Mouse (Mus musculus): ENCODE measurements around the gene Cmtm4. TPM values are rescaled to one million over a fixed set of nuclear protein-coding genes. Genes with fewer than 3 reads are reported as not detected.
"Not testable (repeated sequence)": the region's sequence is repeated elsewhere in the genome, so short reads cannot be mapped to it uniquely, and the experiment has no call there.

Cmtm4 gene
- polyA plus RNA-seq, 1 experiment from 2014 or later, result 1.8 TPM

DNA sequence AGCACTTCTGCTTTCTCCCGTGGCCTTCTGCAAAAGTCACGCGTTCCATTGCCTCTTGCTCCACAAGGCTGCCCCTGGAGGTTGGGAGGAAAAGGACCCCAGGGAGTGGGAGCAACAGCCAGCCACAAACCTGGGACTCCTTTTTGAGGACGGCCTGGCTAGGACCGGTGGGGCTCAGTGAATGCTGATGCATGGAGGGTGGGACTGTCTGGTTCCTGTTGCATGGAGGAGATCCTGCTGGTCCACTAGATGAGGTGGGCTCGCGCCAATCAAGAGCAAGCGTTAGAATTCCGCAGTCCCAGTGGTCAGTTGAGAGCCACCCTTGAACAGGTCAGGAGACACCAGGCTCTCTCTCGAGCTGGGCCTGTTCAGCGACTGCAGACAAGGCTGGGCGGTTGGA, 73.7 kb downstream of the Cmtm4 start, which contains the start of gene Cmtm2b:
Gene Cmtm2b, plus strand, starts transcription at position 301 of the 400 bp plus-strand sequence.
- H3K27ac ChIP-seq; H3K27me3 ChIP-seq; ATAC-seq; H3K4me2 ChIP-seq (replicated peaks); H3K4me1 ChIP-seq (replicated peaks); H3K36me3 ChIP-seq; H3K4me3 ChIP-seq (replicated peaks); H3K9me3 ChIP-seq; H3K9ac ChIP-seq (replicated peaks): not testable (repeated sequence)
- WGBS, result 95% methylated on average over 12 of the region's 12 CpGs

DNA sequence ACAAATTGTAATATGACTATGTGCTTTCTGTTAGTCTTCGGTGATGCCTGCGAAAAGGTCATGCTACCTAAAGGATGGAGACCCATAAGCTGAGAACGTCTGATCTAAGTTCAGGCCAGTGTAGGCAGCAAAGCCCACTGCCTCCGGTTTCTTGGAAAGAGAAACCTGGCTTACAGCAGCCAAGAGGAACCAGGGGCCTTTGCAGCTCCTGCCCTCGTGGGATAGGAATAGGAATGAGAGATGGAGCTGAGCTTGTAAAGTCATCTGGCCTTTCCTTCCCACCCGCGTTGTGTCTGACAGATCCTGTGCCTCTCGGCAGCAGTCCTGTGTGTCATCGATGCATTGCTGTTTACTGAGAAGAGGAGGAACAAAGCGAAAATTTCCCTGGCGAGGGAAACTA, 74.3 kb downstream of the Cmtm4 start, which contains the start of gene Gm11020:
Gene Gm11020, plus strand, starts transcription at position 301 of the 400 bp plus-strand sequence.
- not testable (repeated sequence) for H3K9ac ChIP-seq (replicated peaks); H3K4me2 ChIP-seq (replicated peaks); H3K4me1 ChIP-seq (replicated peaks); H3K9me3 ChIP-seq; H3K36me3 ChIP-seq; H3K27ac ChIP-seq; ATAC-seq; H3K4me3 ChIP-seq (replicated peaks); H3K27me3 ChIP-seq
- WGBS, result 86% methylated on average over 11 of the region's 11 CpGs

DNA sequence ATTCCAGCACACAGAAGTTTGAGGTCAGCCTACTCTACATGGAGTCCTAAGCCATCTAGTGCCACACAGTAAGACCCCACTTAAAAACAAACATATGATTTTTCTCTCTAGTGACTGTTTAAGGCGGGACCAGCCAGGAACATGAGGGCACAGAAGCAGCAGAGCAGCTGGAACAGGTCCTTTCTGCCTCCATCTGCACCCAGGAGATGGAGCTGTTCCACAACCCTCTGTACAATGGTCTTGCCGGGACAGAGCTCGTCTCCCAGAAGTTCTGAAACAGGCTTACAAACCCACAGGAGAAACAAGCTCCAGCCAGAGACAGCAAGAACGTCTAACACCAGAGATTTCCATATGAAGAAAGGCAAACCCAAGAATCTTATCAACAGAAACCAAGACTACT, 82.3 kb downstream of the Cmtm4 start:
- Histone ChIP-seq H3K9ac (replicated peaks) (no peak overlapping the region), H3K27me3 (no peaks in the 10 kb centered on the region), H3K4me2 (replicated peaks) (no peak overlapping the region), H3K36me3 (no peaks in the 10 kb centered on the region), H3K27ac (no peak overlapping the region), H3K4me3 (replicated peaks) (no peak overlapping the region), H3K9me3 (no peaks in the 10 kb centered on the region; the same call in 1 of the 2 replicates), H3K4me1 (replicated peaks) (no peaks in the 10 kb centered on the region)
- 78% methylated on average over 4 of the region's 4 CpGs for WGBS
- ATAC-seq, result no peak

DNA sequence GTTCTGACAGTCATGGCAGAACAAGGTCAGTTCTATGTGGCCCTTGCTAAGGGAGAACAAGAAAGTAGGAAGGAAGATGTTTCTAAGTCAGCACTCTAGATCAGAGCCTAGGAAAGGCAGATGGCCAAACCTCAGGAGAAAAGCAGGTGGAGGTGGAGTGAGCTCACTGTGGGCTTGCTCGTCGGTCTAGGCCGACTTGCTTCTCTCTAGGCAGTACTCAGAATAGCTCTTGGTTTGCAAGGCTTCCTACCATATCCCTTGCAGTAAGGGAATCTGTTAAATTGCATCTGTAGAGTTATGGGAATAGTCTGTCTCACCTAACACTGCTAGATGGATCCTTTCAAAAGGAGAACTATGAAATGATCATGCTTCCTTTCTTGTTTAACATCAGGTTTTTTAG, 83.6 kb downstream of the Cmtm4 start:
- H3K36me3 ChIP-seq; H3K9me3 ChIP-seq; H3K27me3 ChIP-seq; ATAC-seq; H3K4me2 ChIP-seq (replicated peaks); H3K9ac ChIP-seq (replicated peaks); H3K4me1 ChIP-seq (replicated peaks); H3K27ac ChIP-seq; H3K4me3 ChIP-seq (replicated peaks): not testable (repeated sequence)
- 83% methylated on average over 3 of the region's 3 CpGs for WGBS

DNA sequence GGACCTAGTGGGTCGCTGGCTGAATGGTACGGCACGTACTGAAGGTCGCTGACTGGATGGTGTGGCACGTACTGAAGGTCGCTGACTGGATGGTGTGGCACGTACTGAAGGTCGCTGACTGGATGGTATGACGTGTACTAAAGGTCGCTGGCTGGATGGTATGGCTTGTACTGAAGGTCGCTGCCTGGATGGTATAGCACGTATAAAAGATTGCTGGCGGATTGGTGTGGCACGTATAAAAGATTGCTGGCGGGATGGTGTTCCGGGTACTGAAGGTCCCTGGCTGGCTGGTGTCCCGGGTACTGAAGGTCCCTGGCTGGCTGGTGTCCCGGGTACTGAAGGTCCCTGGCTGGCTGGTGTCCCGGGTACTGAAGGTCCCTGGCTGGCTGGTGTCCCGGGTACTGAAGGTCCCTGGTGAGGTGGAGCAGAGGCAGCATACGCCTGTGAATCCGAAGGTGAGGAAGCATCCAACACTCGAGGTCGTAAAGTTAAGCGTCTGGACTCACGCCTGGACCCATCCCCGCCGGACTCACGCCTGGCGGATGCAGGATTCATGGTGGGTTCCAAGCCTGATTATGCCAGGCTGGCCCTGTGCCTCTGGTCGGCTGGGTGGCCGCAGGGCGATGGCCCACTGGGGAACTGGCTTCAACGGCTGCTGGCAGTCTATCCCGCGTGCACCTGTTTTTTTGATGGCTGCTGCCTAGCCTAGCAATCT, 86.0 kb downstream of the Cmtm4 start, which contains the start of the genes Gm45711 and Cmtm1:
Gene Gm45711, minus strand, starts transcription at position 641 of the 715 bp plus-strand sequence.
Gene Cmtm1, minus strand, starts transcription at position 705 of the 715 bp plus-strand sequence.
- not testable (repeated sequence) for H3K27ac ChIP-seq; ATAC-seq; H3K36me3 ChIP-seq; H3K9me3 ChIP-seq; H3K27me3 ChIP-seq; H3K4me2 ChIP-seq (replicated peaks); H3K9ac ChIP-seq (replicated peaks); H3K4me1 ChIP-seq (replicated peaks); H3K4me3 ChIP-seq (replicated peaks)
- WGBS, result 86% methylated on average over 36 of the region's 36 CpGs

DNA sequence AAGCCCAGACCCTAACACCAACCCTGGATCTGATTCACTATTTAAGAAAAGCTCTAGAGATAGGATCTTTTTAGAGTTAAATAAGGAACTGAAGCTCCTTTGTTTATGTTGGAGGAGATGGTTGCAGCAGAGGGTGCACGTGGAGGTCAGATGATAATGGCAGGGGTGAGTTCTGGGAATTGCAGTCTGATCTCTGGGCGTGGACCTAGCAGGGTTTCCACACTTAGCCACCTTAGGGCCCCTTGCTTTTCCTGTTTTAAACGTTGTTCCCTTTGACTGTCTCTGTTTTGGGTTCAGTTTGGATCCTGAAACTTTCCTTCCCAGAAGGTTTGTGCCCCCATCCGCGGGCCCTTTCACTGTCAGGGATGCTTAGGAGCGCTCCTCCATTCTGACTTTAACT, 87.3 kb downstream of the Cmtm4 start:
- H3K9me3 ChIP-seq; H3K9ac ChIP-seq (replicated peaks); H3K27me3 ChIP-seq; H3K27ac ChIP-seq; ATAC-seq; H3K4me3 ChIP-seq (replicated peaks); H3K4me1 ChIP-seq (replicated peaks); H3K36me3 ChIP-seq; H3K4me2 ChIP-seq (replicated peaks): not testable (repeated sequence)
- 66% methylated on average over 6 of the region's 6 CpGs for WGBS

DNA sequence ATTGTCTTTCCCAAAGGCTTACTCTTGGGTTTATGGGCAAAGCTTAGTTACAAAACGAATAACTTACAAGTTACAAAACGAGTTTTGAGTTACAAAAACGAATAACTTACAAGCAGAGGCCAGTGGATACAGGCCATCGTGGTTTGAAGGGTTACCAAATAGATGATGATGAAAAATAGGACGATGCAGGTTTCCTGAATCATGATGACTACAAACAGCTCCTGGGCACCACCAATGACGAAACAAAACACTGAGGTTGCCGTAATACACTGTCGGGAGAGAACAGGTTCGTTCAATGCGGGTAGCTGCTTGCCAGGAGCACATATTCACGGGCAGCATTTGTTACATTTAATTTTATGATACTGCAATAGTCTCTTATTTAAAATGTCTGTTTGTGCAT, 90.6 kb downstream of the Cmtm4 start:
- no peak for ATAC-seq
- H3K27ac ChIP-seq, result no peak overlapping the region
- no peak overlapping the region for H3K9ac ChIP-seq (replicated peaks)
- H3K9me3 ChIP-seq, result no peaks in the 10 kb centered on the region; the same call in 1 of the 2 replicates
- 90% methylated on average over 11 of the region's 11 CpGs for WGBS
- H3K4me1 ChIP-seq (replicated peaks), result peaks cover 17% of the 10 kb centered on the region
- no peak overlapping the region for H3K4me2 ChIP-seq (replicated peaks)
- no peaks in the 10 kb centered on the region for H3K36me3 ChIP-seq
- no peak overlapping the region for H3K4me3 ChIP-seq (replicated peaks)
- H3K27me3 ChIP-seq, result no peaks in the 10 kb centered on the region

DNA sequence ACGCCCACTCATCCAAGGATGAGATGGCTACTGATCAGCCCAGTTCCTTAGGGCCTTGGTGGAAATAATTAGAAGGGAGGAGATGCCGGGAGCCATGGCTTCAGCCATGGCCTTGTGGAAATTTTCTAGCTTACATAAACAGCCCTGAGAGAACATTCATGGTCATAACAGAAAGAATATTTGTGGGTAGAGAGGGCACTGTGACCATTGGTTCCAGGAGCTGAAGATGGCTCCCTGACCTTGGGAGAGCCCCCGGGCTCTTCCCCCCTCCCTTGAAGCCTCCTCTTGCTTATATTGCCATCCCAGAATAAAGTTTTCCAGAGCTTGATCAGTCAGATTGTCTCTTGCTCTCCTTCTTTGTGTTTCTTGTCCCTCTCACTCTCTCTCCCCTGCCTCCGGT, 93.1 kb downstream of the Cmtm4 start:
- H3K4me3 ChIP-seq (replicated peaks); H3K9me3 ChIP-seq; H3K27ac ChIP-seq; H3K4me2 ChIP-seq (replicated peaks); H3K27me3 ChIP-seq; H3K9ac ChIP-seq (replicated peaks); ATAC-seq; H3K36me3 ChIP-seq: not testable (repeated sequence)
- 81% methylated on average over 4 of the region's 4 CpGs for WGBS
- H3K4me1 ChIP-seq (replicated peaks), result peaks cover 17% of the 10 kb centered on the region

DNA sequence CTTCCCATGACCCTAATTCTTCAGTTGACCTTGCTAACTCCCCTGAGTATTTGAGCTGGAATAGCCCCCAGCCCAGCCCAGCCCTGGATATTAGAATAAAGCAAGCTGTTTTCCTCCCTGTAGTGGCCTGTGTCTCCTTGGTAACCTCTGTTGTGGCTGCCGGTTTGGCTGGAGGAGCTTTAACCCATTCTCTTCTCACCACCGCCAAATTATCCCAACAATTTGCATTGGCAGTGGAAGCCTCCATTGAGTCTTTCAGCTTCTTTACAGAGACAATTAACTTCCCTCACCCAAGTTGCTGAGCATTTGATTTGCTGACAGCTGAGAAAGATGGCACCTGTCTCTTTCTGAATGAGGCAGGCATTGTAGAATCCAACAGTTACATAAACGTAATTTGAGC, 94.0 kb downstream of the Cmtm4 start:
- not testable (repeated sequence) for H3K9me3 ChIP-seq; H3K4me2 ChIP-seq (replicated peaks); H3K9ac ChIP-seq (replicated peaks); H3K27me3 ChIP-seq; H3K4me3 ChIP-seq (replicated peaks); H3K36me3 ChIP-seq
- ATAC-seq, result peak; percentile 87
- 4% methylated on average over 3 of the region's 3 CpGs for WGBS
- H3K27ac ChIP-seq, result peak overlapping the region; percentile 44; the same call in 1 of the 2 replicates
- H3K4me1 ChIP-seq (replicated peaks), result peaks cover 17% of the 10 kb centered on the region

Other genes with a start within 250 kb of the Cmtm4 start
- 1.8 and 2.0 TPM in 2 replicates for gene Bean1, start 225.4 kb downstream of the Cmtm4 start, polyA plus RNA-seq (2015; fragmentation: Nextera tagmentation; extraction: Ambion mirVana)
- 43.1 and 46.3 TPM in 2 replicates for gene Tk2, start 147.2 kb downstream of the Cmtm4 start, polyA plus RNA-seq (2015; fragmentation: Nextera tagmentation; extraction: Ambion mirVana)
- gene Cklf, start 144.9 kb downstream of the Cmtm4 start, polyA plus RNA-seq (2015; fragmentation: Nextera tagmentation; extraction: Ambion mirVana), result 34.4 and 36.5 TPM in 2 replicates
- gene Cmtm2a, start 102.6 kb downstream of the Cmtm4 start, polyA plus RNA-seq (2015; fragmentation: Nextera tagmentation; extraction: Ambion mirVana), result not detected in 2 replicates
- gene Gm45711, start 85.7 kb downstream of the Cmtm4 start, polyA plus RNA-seq (2015; fragmentation: Nextera tagmentation; extraction: Ambion mirVana), result not detected in 2 replicates
- gene Cmtm1, start 85.7 kb downstream of the Cmtm4 start, polyA plus RNA-seq (2015; fragmentation: Nextera tagmentation; extraction: Ambion mirVana), result not detected in 2 replicates
- not detected in 2 replicates for gene Gm11020, start 74.2 kb downstream of the Cmtm4 start, polyA plus RNA-seq (2015; fragmentation: Nextera tagmentation; extraction: Ambion mirVana)
- gene Cmtm2b, start 73.6 kb downstream of the Cmtm4 start, polyA plus RNA-seq (2015; fragmentation: Nextera tagmentation; extraction: Ambion mirVana), result not detected in 2 replicates
- gene Cmtm3, start 56.4 kb downstream of the Cmtm4 start, polyA plus RNA-seq (2015; fragmentation: Nextera tagmentation; extraction: Ambion mirVana), result 31.4 and 34.9 TPM in 2 replicates
- 120 and 124 TPM in 2 replicates for gene Dync1li2, start 47.2 kb upstream of the Cmtm4 start, polyA plus RNA-seq (2015; fragmentation: Nextera tagmentation; extraction: Ambion mirVana)
- 0.18 and 0.27 TPM in 2 replicates for gene Terb1, start 114.1 kb upstream of the Cmtm4 start, polyA plus RNA-seq (2015; fragmentation: Nextera tagmentation; extraction: Ambion mirVana)
- 107 and 117 TPM in 2 replicates for gene Nae1, start 138.8 kb upstream of the Cmtm4 start, polyA plus RNA-seq (2015; fragmentation: Nextera tagmentation; extraction: Ambion mirVana)
- gene Car7, start 138.9 kb upstream of the Cmtm4 start, polyA plus RNA-seq (2015; fragmentation: Nextera tagmentation; extraction: Ambion mirVana), result 1.7 and 2.2 TPM in 2 replicates
- gene Pdp2, start 195.6 kb upstream of the Cmtm4 start, polyA plus RNA-seq (2015; fragmentation: Nextera tagmentation; extraction: Ambion mirVana), result 17.4 and 19.8 TPM in 2 replicates
- gene Cdh16, start 228.6 kb upstream of the Cmtm4 start, polyA plus RNA-seq (2015; fragmentation: Nextera tagmentation; extraction: Ambion mirVana), result not detected in 2 replicates
- gene Rrad, start 235.5 kb upstream of the Cmtm4 start, polyA plus RNA-seq (2015; fragmentation: Nextera tagmentation; extraction: Ambion mirVana), result 2.8 and 3.3 TPM in 2 replicates
- gene Ciao2b, start 246.2 kb upstream of the Cmtm4 start, polyA plus RNA-seq (2015; fragmentation: Nextera tagmentation; extraction: Ambion mirVana), result 137 and 141 TPM in 2 replicates

Data from midbrain, embryonic 13.5 days (tissue).